In the genomic region with DNA sequence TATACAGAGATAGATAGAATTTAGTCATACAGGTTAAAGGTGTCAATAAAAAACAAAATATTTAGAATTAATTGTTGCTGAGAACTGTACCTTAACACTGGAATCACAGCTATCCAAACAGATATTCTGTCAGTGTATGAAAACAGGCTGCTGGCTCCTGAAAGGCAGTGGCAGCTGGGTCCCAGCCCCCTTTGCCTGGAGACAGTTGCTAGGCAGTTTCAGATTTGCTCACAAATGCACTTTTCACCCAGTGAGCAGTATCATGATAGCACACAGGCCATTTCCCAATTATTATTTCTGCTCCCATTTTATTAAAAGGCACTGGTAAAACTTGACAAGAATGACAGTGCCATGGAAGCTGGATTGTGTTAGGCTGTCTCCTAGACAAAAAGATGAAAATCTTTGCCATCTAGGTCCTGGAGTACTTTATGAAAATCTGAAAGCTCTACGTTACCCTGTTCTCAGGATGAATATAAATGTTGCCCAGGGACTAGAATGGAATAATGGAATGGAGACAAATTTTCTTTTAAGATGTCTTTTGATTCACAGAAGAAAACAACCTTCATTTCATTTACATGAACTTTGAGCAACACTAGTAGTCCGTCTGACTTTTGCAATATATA, we compare ENCODE assay signal across 11 mouse cellular contexts. TPM values are rescaled to one million over a fixed set of nuclear protein-coding genes. Genes with fewer than 3 reads are reported as not detected.
DNase-seq lines count a peak whose midpoint lies in the region; ATAC-seq and TF ChIP-seq lines count a peak whose summit lies in the region.
"Had no signal": no experiment of that assay in that cellular context is flagged by ENCODE, and none has a peak within 500 bp of the region (broad histone marks: within the 10 kb centered on the region; RNA-seq: fewer than 3 reads in every experiment).

No protein-coding gene starts in this region.

- H3K4me1 ChIP-seq in hindbrain, embryonic 11.5 days (replicated peaks; ENCODE audit: control insufficient read depth, insufficient read depth, low read length), result no peaks in the 10 kb centered on the region
- 0 out of 2 replicates have a peak, but pooled peaks cover 3% of the 10 kb centered on the region for H3K4me1 ChIP-seq in hindbrain, embryonic 10.5 days (replicated peaks)
- H3K4me1 ChIP-seq in forebrain, embryonic 14.5 days (ENCODE audit: control insufficient read depth, insufficient read depth, low read length), result no peaks in the 10 kb centered on the region
- 0 out of 2 replicates have a peak, but pooled peaks cover 8% of the 10 kb centered on the region for H3K4me1 ChIP-seq in neural tube, embryonic 13.5 days (replicated peaks)
- no peaks in the 10 kb centered on the region for H3K4me1 ChIP-seq in lung, adult 2 months (ENCODE audit: control insufficient read depth, insufficient read depth, low read length)
- H3K4me1 ChIP-seq: embryonic facial prominence, embryonic 15.5 days had no signal

- no peaks in the 10 kb centered on the region for H3K9me3 ChIP-seq in hindbrain, embryonic 11.5 days (ENCODE audit: control insufficient read depth, low read length)
- no peaks in the 10 kb centered on the region for H3K9me3 ChIP-seq in hindbrain, embryonic 10.5 days
- no peaks in the 10 kb centered on the region for H3K9me3 ChIP-seq in forebrain, embryonic 14.5 days (replicated peaks; ENCODE audit: control insufficient read depth, low read length)
- H3K9me3 ChIP-seq in neural tube, embryonic 13.5 days, result no peaks in the 10 kb centered on the region
- H3K9me3 ChIP-seq: embryonic facial prominence, embryonic 15.5 days had no signal

- no peak overlapping the region for H3K4me2 ChIP-seq in hindbrain, embryonic 11.5 days (replicated peaks; ENCODE audit: low read depth, low read length)
- H3K4me2 ChIP-seq in forebrain, embryonic 14.5 days (ENCODE audit: low read length), result no peak overlapping the region
- H3K4me2 ChIP-seq in neural tube, embryonic 13.5 days, result no peak overlapping the region
- H3K4me2 ChIP-seq: embryonic facial prominence, embryonic 15.5 days; liver, embryonic 11.5 days had no signal

- ATAC-seq in hindbrain, embryonic 11.5 days (ENCODE audit: low FRiP score), result peak; percentile 38; the same call in 1 of the 2 replicates
- peak; percentile 76; the same call in 1 of the 2 replicates for ATAC-seq in forebrain, embryonic 14.5 days
- peak; percentile 67 for ATAC-seq in neural tube, embryonic 13.5 days (ENCODE audit: low read depth)

- H3K9ac ChIP-seq in hindbrain, embryonic 11.5 days (ENCODE audit: low read depth, low read length), result no peak overlapping the region
- H3K9ac ChIP-seq in forebrain, embryonic 14.5 days (ENCODE audit: low read length), result no peak overlapping the region
- H3K9ac ChIP-seq in neural tube, embryonic 13.5 days, result no peak overlapping the region
- H3K9ac ChIP-seq: embryonic facial prominence, embryonic 15.5 days had no signal

- TF ChIP-seq CTCF in lung, adult 2 months (IDR thresholded peaks at IDR 0.05; ENCODE audit: insufficient read depth, low read length), result no peak

- no peak overlapping the region for H3K27ac ChIP-seq in hindbrain, embryonic 11.5 days (ENCODE audit: low read depth, low read length)
- H3K27ac ChIP-seq in hindbrain, embryonic 10.5 days, result no peak overlapping the region
- no peak overlapping the region for H3K27ac ChIP-seq in forebrain, embryonic 14.5 days (ENCODE audit: low read depth, low read length)
- H3K27ac ChIP-seq in neural tube, embryonic 13.5 days (replicated peaks), result no peak overlapping the region
- H3K27ac ChIP-seq: embryonic facial prominence, embryonic 15.5 days had no signal

- WGBS in hindbrain, embryonic 11.5 days, result 79% methylated on average over 2 of the region's 2 CpGs
- WGBS in hindbrain, embryonic 10.5 days, result 82% methylated on average over 2 of the region's 2 CpGs
- WGBS in forebrain, embryonic 14.5 days, result 73% methylated on average over 2 of the region's 2 CpGs
- 66% methylated on average over 2 of the region's 2 CpGs for WGBS in neural tube, embryonic 13.5 days
- WGBS in lung, adult 2 months, result 65% methylated on average over 2 of the region's 2 CpGs

- peak; percentile 27 for DNase-seq in hindbrain, embryonic 11.5 days (ENCODE audit: low spot score)
- DNase-seq in hindbrain, embryonic 10.5 days (ENCODE audit: low spot score), result no peak
- DNase-seq in forebrain, embryonic 14.5 days (ENCODE audit: low spot score), result peak; percentile 54
- DNase-seq in layer of hippocampus, adult 8-10 months (ENCODE audit: low spot score in 2 of 2), result peak; percentile 45 to 60
- no peak for DNase-seq in lung, adult 2 months
- DNase-seq in adrenal gland, adult 2 months, result no peak
- DNase-seq: heart, postnatal 4 days; kidney, postnatal 14 days had no signal

- H3K4me3 ChIP-seq in hindbrain, embryonic 11.5 days (ENCODE audit: low read depth, low read length), result no peak overlapping the region
- H3K4me3 ChIP-seq in hindbrain, embryonic 10.5 days, result no peak overlapping the region
- H3K4me3 ChIP-seq in forebrain, embryonic 14.5 days (ENCODE audit: low read depth, low read length), result no peak overlapping the region
- no peak overlapping the region for H3K4me3 ChIP-seq in neural tube, embryonic 13.5 days
- H3K4me3 ChIP-seq in lung, adult 2 months (replicated peaks; ENCODE audit: extremely low read depth, low read depth, low read length), result no peak overlapping the region
- H3K4me3 ChIP-seq: embryonic facial prominence, embryonic 15.5 days had no signal

- TF ChIP-seq POLR2A in lung, adult 2 months (IDR thresholded peaks at IDR 0.05; ENCODE audit: borderline replicate concordance, extremely low read depth, low read depth, low read length), result no peak

- no peaks in the 10 kb centered on the region for H3K36me3 ChIP-seq in hindbrain, embryonic 11.5 days (ENCODE audit: control insufficient read depth, insufficient read depth, low read length)
- H3K36me3 ChIP-seq in hindbrain, embryonic 10.5 days, result no peaks in the 10 kb centered on the region
- no peaks in the 10 kb centered on the region for H3K36me3 ChIP-seq in forebrain, embryonic 14.5 days (ENCODE audit: control insufficient read depth, insufficient read depth, low read length)
- H3K36me3 ChIP-seq in neural tube, embryonic 13.5 days, result no peaks in the 10 kb centered on the region
- H3K36me3 ChIP-seq: embryonic facial prominence, embryonic 15.5 days had no signal

- H3K27me3 ChIP-seq in hindbrain, embryonic 11.5 days (ENCODE audit: control insufficient read depth, insufficient read depth, low read length), result no peaks in the 10 kb centered on the region
- H3K27me3 ChIP-seq in hindbrain, embryonic 10.5 days (ENCODE audit: insufficient read depth, poor library complexity, severe bottlenecking), result no peaks in the 10 kb centered on the region
- no peaks in the 10 kb centered on the region for H3K27me3 ChIP-seq in forebrain, embryonic 14.5 days (replicated peaks; ENCODE audit: control insufficient read depth, insufficient read depth, low read length)
- no peaks in the 10 kb centered on the region for H3K27me3 ChIP-seq in neural tube, embryonic 13.5 days
- H3K27me3 ChIP-seq: embryonic facial prominence, embryonic 15.5 days had no signal

RNA-seq across cellular contexts. Expression of gene 1700019D03Rik, which starts 48.0 kb away (rescaled TPM):
- 4.4 and 8.0 TPM in 2 replicates for polyA plus RNA-seq in hindbrain, embryonic 11.5 days (2014; fragmentation: Nextera tagmentation; extraction: Ambion mirVana)
- polyA plus RNA-seq in hindbrain, embryonic 10.5 days (2016; fragmentation: Nextera tagmentation; extraction: Ambion mirVana), result 3.4 and 7.9 TPM in 2 replicates
- polyA plus RNA-seq in forebrain, embryonic 14.5 days (2014; fragmentation: Nextera tagmentation; extraction: Ambion mirVana), result 2.1 and 2.5 TPM in 2 replicates
- total RNA-seq in layer of hippocampus, adult 8-10 months (2022), result 10 to 100 TPM in 3 of 4 experiments, 1 to 10 TPM in 1; 9.4 to 11.0 (median 10.6) TPM
- polyA plus RNA-seq in neural tube, embryonic 13.5 days (2015; fragmentation: Nextera tagmentation; extraction: Ambion mirVana), result 4.6 and 5.4 TPM in 2 replicates
- 0.42 and 1.4 TPM in 2 replicates for polyA plus RNA-seq in lung, adult 2 months (2012; rRNA removed)
- total RNA-seq in adrenal gland, adult 2 months (2021), result 1 to 10 TPM; 1.1 to 1.7 TPM
- 0.19 and 0.29 TPM in 2 replicates for polyA plus RNA-seq in adrenal gland, adult 2 months (2012; rRNA removed)

Comparison
In these comparisons a context has a peak if more than half of its experiments do, and no peak if none do; other contexts are left out.
1. DNase-seq: peak in hindbrain, embryonic 11.5 days (single experiment), forebrain, embryonic 14.5 days (single experiment) and layer of hippocampus, adult 8-10 months (2 of 2); none in hindbrain, embryonic 10.5 days (single experiment), lung, adult 2 months (single experiment) and adrenal gland, adult 2 months (single experiment).
2. Peak in every context shown above with its lines, with median percentiles within 50 percentile points of each other: ATAC-seq.